Mouse (Mus musculus) splenic B cell, adult 2 months (primary cell): ENCODE data around the gene Man2a1.

Source experiments
- DNase-seq: peaks from one replicate; pipeline ENCODE4 v3.0.0-alpha.2; 2011; ENCODE audit warnings: low read depth, low spot score
- H3K27me3 ChIP-seq: 2 replicates; pipeline ENCODE4 v1.6.1; 2012; ENCODE audit warnings: mild to moderate bottlenecking, low read length, moderate library complexity, mixed read lengths; ENCODE audit not compliant: control insufficient read depth, poor library complexity, insufficient read depth, severe bottlenecking
- H3K36me3 ChIP-seq: 2 replicates; pipeline ENCODE4 v1.6.1; 2012; ENCODE audit warnings: mild to moderate bottlenecking, low read length, moderate library complexity, mixed read lengths; ENCODE audit not compliant: control insufficient read depth, poor library complexity, insufficient read depth, severe bottlenecking

Man2a1 gene

DNA sequence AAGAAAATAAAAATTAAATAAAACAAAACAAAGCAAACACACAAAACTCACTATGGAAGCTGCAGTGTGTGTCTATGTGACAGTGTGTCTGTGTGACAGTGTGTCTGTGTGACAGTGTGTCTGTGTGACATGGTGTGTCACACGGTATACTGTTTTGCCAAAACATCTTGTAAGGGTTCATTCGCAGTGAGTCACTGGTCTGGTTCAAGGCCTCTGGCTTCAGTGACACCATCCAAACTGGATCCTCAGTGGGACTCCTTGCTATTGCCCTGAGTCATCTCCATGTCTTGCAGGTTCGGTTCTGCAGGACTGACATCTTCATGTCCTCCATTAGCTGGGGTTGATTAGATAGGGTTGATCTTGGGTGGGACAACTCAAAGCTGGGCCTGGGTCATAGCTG lies 191.5 kb downstream of the Man2a1 start:
- Histone ChIP-seq H3K36me3 (no peaks in the 10 kb centered on the region), H3K27me3 (no peaks in the 10 kb centered on the region)
- DNase-seq: no peak

- DNase-seq: no peak
- Histone ChIP-seq H3K27me3 (no peaks in the 10 kb centered on the region), H3K36me3 (no peaks in the 10 kb centered on the region)
Observed at GRCm38 (mm10) chr17:64792623-64793022, 192.1 kb downstream of the Man2a1 start.

- no peaks in the 10 kb centered on the region for H3K27me3 ChIP-seq
- no peak for DNase-seq
Observed at GRCm38 (mm10) chr17:64802168-64802955, 201.8 kb downstream of the Man2a1 start.

GRCm38 (mm10) chr17:64802956-64803275 lies 202.4 kb downstream of the Man2a1 start:
- no peaks in the 10 kb centered on the region for H3K27me3 ChIP-seq
- DNase-seq: no peak
- H3K36me3 ChIP-seq: no peaks in the 10 kb centered on the region

More at GRCm38 (mm10) chr17:64802168-64802955, 201.8 kb downstream of the Man2a1 start:
- no peaks in the 10 kb centered on the region for H3K36me3 ChIP-seq
